Mouse (Mus musculus) liver, embryonic 11.5 days (tissue): ENCODE data around the gene Adcy1. TPM values are rescaled to one million over a fixed set of nuclear protein-coding genes. Genes with fewer than 3 reads are reported as not detected.
"Not testable (repeated sequence)": the region's sequence is repeated elsewhere in the genome, so short reads cannot be mapped to it uniquely, and the experiment has no call there.

Source experiments
- ATAC-seq: fragments of 200-750 bp; cut with Nextera tagmentation; replicated peaks from 2 replicates; pipeline ENCODE4 v1.8.0; 2017; ENCODE audit warnings: moderate number of reproducible peaks, mild to moderate bottlenecking, moderate TSS enrichment, moderate library complexity; ENCODE audit not compliant: low FRiP score
- DNase-seq: peaks from one replicate; pipeline ENCODE4 v3.0.0-alpha.2; 2017; ENCODE audit warnings: low spot score
- H3K27ac ChIP-seq: fragments of 300-500 bp; sonication (generic); 2 replicates; pipeline ENCODE4 v1.5.1; 2014; ENCODE audit warnings: mild to moderate bottlenecking, low read depth, low read length, control low read depth
- H3K27me3 ChIP-seq: fragments of 300-500 bp; sonication (generic); replicated peaks from 2 replicates; pipeline ENCODE4 v1.6.1; 2014; ENCODE audit warnings: low read length, mixed read lengths; ENCODE audit not compliant: control insufficient read depth, insufficient read depth
- H3K36me3 ChIP-seq: fragments of 300-500 bp; sonication (generic); 2 replicates; pipeline ENCODE4 v1.6.1; 2014; ENCODE audit warnings: mild to moderate bottlenecking, low read length, moderate library complexity, mixed read lengths; ENCODE audit not compliant: control insufficient read depth, insufficient read depth
- H3K4me1 ChIP-seq: fragments of 300-500 bp; sonication (generic); replicated peaks from 2 replicates; pipeline ENCODE4 v1.6.1; 2014; ENCODE audit warnings: low read length, mixed read lengths; ENCODE audit not compliant: control insufficient read depth, insufficient read depth
- H3K4me2 ChIP-seq: fragments of 300-500 bp; sonication (generic); 2 replicates; pipeline ENCODE4 v1.6.1; 2014; ENCODE audit warnings: mild to moderate bottlenecking, control low read depth, moderate library complexity
- H3K4me3 ChIP-seq: fragments of 300-500 bp; sonication (generic); 2 replicates; pipeline ENCODE4 v1.5.1; 2014; ENCODE audit warnings: low read depth, low read length, control low read depth
- H3K9ac ChIP-seq: fragments of 300-500 bp; sonication (generic); 2 replicates; pipeline ENCODE4 v1.6.1; 2014; ENCODE audit warnings: low read depth, low read length, control low read depth
- H3K9me3 ChIP-seq: fragments of 300-500 bp; sonication (generic); 2 replicates; pipeline ENCODE4 v1.6.1; 2016; ENCODE audit warnings: low read length, inconsistent platforms, mixed read lengths; ENCODE audit not compliant: control insufficient read depth
- WGBS: fragments of 180-500 bp; shearing (Covaris S2); extraction: QIAGEN DNeasy Blood & Tissue Kit; methylation state at CpG from one replicate; pipeline ENCODE4 v1.1.7; 2014; 5-methylcytosine and 5-hydroxymethylcytosine counted together
- polyA plus RNA-seq: library from polyadenylated mRNA; unstranded; fragments of >200 nt; fragmentation: Nextera tagmentation; extraction: Ambion mirVana; gene quantifications from 2 replicates; pipeline ENCODE4 v1.2.1, GENCODE M21; 2014

Adcy1 gene
- polyA plus RNA-seq, 1 experiment from 2014 or later, result 0.99 TPM

DNA sequence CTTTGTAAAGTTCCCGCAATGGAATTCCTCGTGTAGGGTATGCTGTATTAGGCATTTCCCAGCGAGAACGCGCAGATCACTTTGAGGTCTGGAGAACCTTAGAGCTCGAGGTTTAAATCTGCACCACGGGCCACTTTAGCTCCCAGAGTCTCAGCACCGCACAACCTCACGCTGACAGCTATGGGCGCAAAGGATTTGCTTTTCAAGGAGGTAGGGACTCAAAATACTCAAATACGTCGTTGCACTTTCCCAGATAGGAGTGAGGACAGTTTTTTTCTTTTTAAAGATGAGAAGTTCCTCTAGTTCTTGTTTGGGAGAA lies 151.0 kb downstream of the Adcy1 start:
- peak overlapping the region; percentile 72 for H3K4me2 ChIP-seq
- no peaks in the 10 kb centered on the region for H3K9me3 ChIP-seq
- H3K27ac ChIP-seq, result no peak overlapping the region
- peaks cover 38% of the 10 kb centered on the region for H3K27me3 ChIP-seq
- no peak overlapping the region for H3K9ac ChIP-seq
- H3K4me1 ChIP-seq, result no peaks in the 10 kb centered on the region
- ATAC-seq (no peak), DNase-seq (no peak)
- peak overlapping the region; percentile 57 for H3K4me3 ChIP-seq
- 2% methylated on average over 12 of the region's 12 CpGs for WGBS
- no peaks in the 10 kb centered on the region for H3K36me3 ChIP-seq

DNA sequence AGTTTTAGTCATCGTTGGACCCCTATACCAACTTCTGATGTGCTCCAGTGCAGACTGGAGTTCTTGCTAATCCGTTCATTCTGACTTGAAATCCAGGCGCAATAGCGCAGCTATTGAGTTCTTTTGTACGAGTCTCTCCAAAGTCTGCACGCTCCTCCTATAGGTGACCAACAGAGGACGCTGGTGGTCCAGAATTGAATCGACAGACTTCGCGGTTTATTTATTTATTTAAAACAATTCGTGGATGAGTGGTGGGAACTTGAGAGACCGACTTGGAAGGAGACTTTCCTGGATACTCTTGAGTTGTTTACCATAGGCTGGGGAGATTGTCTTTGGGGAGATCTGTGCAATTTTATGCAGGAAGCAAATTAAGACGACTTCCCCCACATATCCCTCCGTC lies 151.5 kb downstream of the Adcy1 start:
- ATAC-seq (no peak), DNase-seq (no peak)
- Histone ChIP-seq H3K27me3 (peaks cover 38% of the 10 kb centered on the region), H3K9ac (no peak overlapping the region), H3K4me3 (no peak overlapping the region), H3K4me1 (no peaks in the 10 kb centered on the region), H3K27ac (no peak overlapping the region), H3K4me2 (peak overlapping the region; percentile 72), H3K36me3 (no peaks in the 10 kb centered on the region), H3K9me3 (no peaks in the 10 kb centered on the region)
- WGBS, result 5% methylated on average over 14 of the region's 14 CpGs

DNA sequence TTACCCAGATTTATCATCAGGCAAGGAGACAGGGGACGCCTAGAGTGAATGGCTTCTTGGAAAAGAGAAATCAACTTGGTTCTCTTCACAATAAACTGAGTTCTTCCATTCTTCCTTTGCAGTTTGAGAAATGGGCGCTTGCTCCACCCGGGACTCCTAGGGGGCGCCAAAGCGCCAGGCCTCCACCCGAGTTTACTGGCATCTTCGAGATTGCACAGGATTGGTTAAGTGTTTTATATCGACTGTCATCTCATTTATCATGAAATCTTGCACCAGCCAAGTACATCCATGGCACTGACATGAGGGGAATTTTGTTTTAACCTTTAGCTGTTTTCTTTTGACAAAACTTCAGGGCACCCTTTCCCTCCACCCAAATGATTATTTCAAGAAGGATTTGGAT lies 152.4 kb downstream of the Adcy1 start:
- H3K9ac ChIP-seq, result no peak overlapping the region
- no peaks in the 10 kb centered on the region for H3K4me1 ChIP-seq
- H3K4me2 ChIP-seq, result no peak overlapping the region
- WGBS, result 13% methylated on average over 8 of the region's 8 CpGs
- H3K27ac ChIP-seq, result no peak overlapping the region
- H3K4me3 ChIP-seq, result no peak overlapping the region
- ATAC-seq, result no peak
- no peaks in the 10 kb centered on the region for H3K9me3 ChIP-seq
- DNase-seq, result no peak
- no peaks in the 10 kb centered on the region for H3K36me3 ChIP-seq
- H3K27me3 ChIP-seq, result peaks cover 37% of the 10 kb centered on the region

DNA sequence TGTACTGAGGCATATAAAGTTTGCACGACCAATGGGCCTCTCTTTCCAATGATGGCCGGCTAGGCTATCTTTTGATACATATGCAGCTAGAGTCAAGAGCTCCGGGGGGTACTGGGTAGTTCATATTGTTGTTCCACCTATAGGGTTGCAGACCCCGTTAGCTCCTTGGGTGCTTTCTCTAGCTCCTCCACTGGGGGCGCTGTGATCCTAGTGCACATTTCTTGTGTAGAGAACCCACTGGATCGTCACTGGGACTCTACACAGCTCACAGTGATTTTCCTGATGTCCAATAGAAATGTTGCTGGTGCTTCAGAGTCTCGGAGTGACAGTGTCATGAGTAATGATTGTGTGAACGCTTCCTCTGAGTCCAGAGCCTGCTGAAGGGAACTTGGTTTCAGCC lies 158.5 kb downstream of the Adcy1 start:
- 70% methylated on average over 8 of the region's 8 CpGs for WGBS
- not testable (repeated sequence) for H3K36me3 ChIP-seq, H3K9ac ChIP-seq, H3K4me3 ChIP-seq, H3K27ac ChIP-seq, H3K4me2 ChIP-seq, H3K27me3 ChIP-seq, H3K4me1 ChIP-seq, H3K9me3 ChIP-seq, DNase-seq, ATAC-seq

DNA sequence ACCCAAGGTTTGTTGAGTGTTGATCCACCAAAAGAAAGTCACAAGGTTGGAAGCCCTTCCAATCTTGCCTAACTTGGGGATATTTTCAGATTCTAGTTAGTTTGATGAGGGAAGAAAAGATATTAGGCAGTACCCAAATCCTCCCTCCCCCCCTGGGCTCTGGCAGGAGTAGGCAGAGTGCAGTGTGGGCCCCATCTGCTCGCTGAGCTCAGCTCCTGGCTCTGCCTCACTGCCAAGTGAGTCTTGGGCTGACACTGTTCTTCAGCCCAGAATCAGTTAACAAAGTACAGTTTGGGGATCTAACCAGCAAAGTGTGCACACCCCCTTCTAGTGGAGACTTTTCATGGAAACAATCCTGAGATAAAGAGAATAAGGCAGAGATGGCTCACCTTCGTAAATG lies 162.9 kb downstream of the Adcy1 start:
- DNase-seq (no peak), ATAC-seq (no peak)
- Histone ChIP-seq H3K27me3 (no peaks in the 10 kb centered on the region), H3K36me3 (no peaks in the 10 kb centered on the region), H3K9ac (no peak overlapping the region), H3K9me3 (no peaks in the 10 kb centered on the region), H3K4me3 (no peak overlapping the region), H3K4me1 (no peaks in the 10 kb centered on the region), H3K27ac (no peak overlapping the region), H3K4me2 (no peak overlapping the region)
- 66% methylated on average over 2 of the region's 2 CpGs for WGBS

DNA sequence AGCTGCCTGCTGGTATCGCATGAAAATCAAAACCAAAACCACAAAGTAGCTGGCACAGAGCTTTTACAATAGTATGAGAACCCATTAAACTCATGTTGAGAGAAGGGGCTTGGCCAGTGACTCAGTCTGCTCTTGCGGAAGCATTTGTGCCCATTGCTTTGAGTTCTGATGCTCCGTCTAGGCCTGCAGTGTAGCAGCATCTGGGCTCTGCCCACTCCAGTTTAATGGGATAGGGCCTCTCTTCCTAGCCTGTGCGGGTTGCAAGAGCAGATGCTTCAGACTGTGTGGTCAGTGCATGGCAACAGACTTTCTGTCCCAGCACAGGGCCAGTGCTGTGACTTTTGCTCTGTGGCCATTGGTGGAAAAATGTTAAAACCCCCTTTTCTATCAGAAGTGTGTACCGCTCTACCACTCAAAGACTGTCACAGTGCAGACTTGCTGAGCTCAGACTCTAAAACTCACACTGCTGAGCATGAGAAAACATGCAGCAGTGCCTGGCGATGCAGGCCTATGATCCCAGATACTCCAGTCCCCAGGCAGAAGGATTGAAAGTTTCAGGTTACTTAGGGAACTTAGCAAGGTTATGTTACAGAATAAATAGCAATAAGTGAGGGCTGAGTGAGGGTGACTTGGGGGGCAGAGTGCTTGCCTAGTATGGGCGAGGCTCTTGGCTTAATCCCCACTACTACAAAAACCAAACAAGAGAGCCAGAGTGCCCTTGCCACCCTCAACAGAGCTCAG lies 163.7 kb downstream of the Adcy1 start:
- Histone ChIP-seq H3K9ac (no peak overlapping the region), H3K27ac (no peak overlapping the region), H3K4me3 (no peak overlapping the region), H3K36me3 (no peaks in the 10 kb centered on the region), H3K4me2 (no peak overlapping the region), H3K4me1 (no peaks in the 10 kb centered on the region), H3K9me3 (no peaks in the 10 kb centered on the region), H3K27me3 (no peaks in the 10 kb centered on the region)
- no peak for ATAC-seq
- no peak for DNase-seq
- WGBS, result 73% methylated on average over 7 of the region's 7 CpGs

DNA sequence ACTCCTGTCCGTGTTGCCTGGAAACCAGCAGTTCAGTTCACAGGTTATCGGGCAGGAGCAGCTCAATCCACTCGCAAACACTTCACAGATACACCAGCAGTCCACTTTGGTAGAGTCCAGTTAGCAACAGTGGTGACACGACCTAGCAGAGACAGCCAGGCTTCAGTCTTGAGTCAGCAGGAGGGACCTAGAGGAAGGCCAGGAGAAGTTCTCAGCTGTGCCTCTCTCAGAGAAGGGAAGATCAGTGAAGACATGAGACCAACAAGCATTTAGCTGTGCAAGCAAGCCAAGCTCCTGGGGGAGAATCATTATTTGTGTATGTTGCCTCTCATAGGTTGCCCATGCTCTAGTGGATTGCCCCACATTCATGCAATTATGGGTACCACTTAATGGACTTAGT lies 164.8 kb downstream of the Adcy1 start:
- Histone ChIP-seq H3K4me3 (no peak overlapping the region), H3K27me3 (no peaks in the 10 kb centered on the region), H3K4me2 (no peak overlapping the region), H3K27ac (no peak overlapping the region), H3K36me3 (no peaks in the 10 kb centered on the region), H3K9ac (no peak overlapping the region), H3K4me1 (no peaks in the 10 kb centered on the region), H3K9me3 (no peaks in the 10 kb centered on the region)
- 75% methylated on average over 4 of the region's 4 CpGs for WGBS
- no peak for DNase-seq
- ATAC-seq, result no peak

Other genes starting within 250 kb of the Adcy1 start
- not detected in 2 replicates for gene Gm11983, start 225.8 kb upstream of the Adcy1 start, polyA plus RNA-seq
- not detected in 2 replicates for gene Gm11985, start 125.1 kb downstream of the Adcy1 start, polyA plus RNA-seq
- gene Igfbp1, start 134.3 kb downstream of the Adcy1 start, polyA plus RNA-seq, result 48.2 and 49.9 TPM in 2 replicates
- 42.1 and 45.2 TPM in 2 replicates for gene Igfbp3, start 150.4 kb downstream of the Adcy1 start, polyA plus RNA-seq